Mouse (Mus musculus): ENCODE measurements at regions not wholly inside any gene's neighbourhood (a gene's known extent, or its start where the extent isn't known, plus 50 kb on each side); places are given as distances from the start of the nearest gene placed in this dataset.

DNA sequence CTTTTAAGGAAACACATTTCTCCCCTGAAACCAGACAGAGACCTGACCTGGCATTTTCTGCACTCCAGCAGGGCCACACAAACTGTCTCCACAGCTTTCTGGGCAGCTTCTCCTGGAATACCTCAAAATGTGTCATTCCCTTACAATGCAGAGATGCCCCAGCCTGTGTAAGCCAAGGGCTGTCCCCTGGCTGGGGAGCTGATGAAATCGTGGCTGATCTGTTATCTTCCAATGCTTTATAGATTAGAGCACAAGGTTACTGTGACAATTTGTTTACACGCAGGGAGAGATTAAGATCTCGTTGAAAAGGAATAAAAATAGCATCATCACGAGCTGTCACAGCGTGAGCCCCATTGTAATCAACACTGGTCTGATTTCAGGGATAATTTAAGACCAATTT is 421.4 kb upstream of the Nr2f2 start:
- TF ChIP-seq POLR2A (IDR thresholded peaks at IDR 0.05; ENCODE audit: insufficient read depth, low read depth, low read length), result no peak
- TF ChIP-seq CTCF (IDR thresholded peaks at IDR 0.05; ENCODE audit: insufficient read depth, low read depth, low read length), result no peak
